Mouse (Mus musculus): ENCODE results near the gene 4930412O13Rik. TPM values are rescaled to one million over a fixed set of nuclear protein-coding genes. Genes with fewer than 3 reads are reported as not detected.

Gene 4930412O13Rik
- polyA plus RNA-seq, 1 experiment, result not detected

GRCm38 (mm10) chr2:9894836-9895593 lies 14.0 kb downstream of the 4930412O13Rik start:
- TF ChIP-seq POLR2A (IDR thresholded peaks at IDR 0.05; ENCODE audit: extremely low read depth, insufficient read depth, low read length) (no peak), CTCF (IDR thresholded peaks at IDR 0.05; ENCODE audit: extremely low read depth, insufficient read depth, low read length) (no peak)
- H3K27ac ChIP-seq (ENCODE audit: insufficient read depth, low read length), result no peak overlapping the region
- H3K4me3 ChIP-seq (ENCODE audit: insufficient read depth, low read length), result no peak overlapping the region
- H3K4me1 ChIP-seq (ENCODE audit: control insufficient read depth, insufficient read depth, low read length), result no peaks in the 10 kb centered on the region

GRCm38 (mm10) chr2:9896097-9896770 lies 15.2 kb downstream of the 4930412O13Rik start:
- Histone ChIP-seq H3K4me1 (ENCODE audit: control insufficient read depth, insufficient read depth, low read length) (no peaks in the 10 kb centered on the region), H3K27ac (ENCODE audit: insufficient read depth, low read length) (no peak overlapping the region), H3K4me3 (ENCODE audit: insufficient read depth, low read length) (no peak overlapping the region)
- TF ChIP-seq CTCF (IDR thresholded peaks at IDR 0.05; ENCODE audit: extremely low read depth, insufficient read depth, low read length) (no peak), POLR2A (IDR thresholded peaks at IDR 0.05; ENCODE audit: extremely low read depth, insufficient read depth, low read length) (no peak)

GRCm38 (mm10) chr2:9897846-9898245 lies 16.8 kb downstream of the 4930412O13Rik start:
- Histone ChIP-seq H3K4me1 (ENCODE audit: control insufficient read depth, insufficient read depth, low read length) (no peaks in the 10 kb centered on the region), H3K27ac (ENCODE audit: insufficient read depth, low read length) (no peak overlapping the region), H3K4me3 (ENCODE audit: insufficient read depth, low read length) (no peak overlapping the region)
- TF ChIP-seq CTCF (IDR thresholded peaks at IDR 0.05; ENCODE audit: extremely low read depth, insufficient read depth, low read length), result no peak
- TF ChIP-seq POLR2A (IDR thresholded peaks at IDR 0.05; ENCODE audit: extremely low read depth, insufficient read depth, low read length), result no peak

- Histone ChIP-seq H3K4me1 (ENCODE audit: control insufficient read depth, insufficient read depth, low read length) (no peaks in the 10 kb centered on the region), H3K27ac (ENCODE audit: insufficient read depth, low read length) (no peak overlapping the region), H3K4me3 (ENCODE audit: insufficient read depth, low read length) (no peak overlapping the region)
- TF ChIP-seq POLR2A (IDR thresholded peaks at IDR 0.05; ENCODE audit: extremely low read depth, insufficient read depth, low read length), result no peak
- no peak for TF ChIP-seq CTCF (IDR thresholded peaks at IDR 0.05; ENCODE audit: extremely low read depth, insufficient read depth, low read length)
These were observed 23.0 kb downstream of the 4930412O13Rik start for GRCm38 (mm10) chr2:9903854-9904560.

- Histone ChIP-seq H3K4me1 (ENCODE audit: control insufficient read depth, insufficient read depth, low read length) (no peaks in the 10 kb centered on the region), H3K4me3 (ENCODE audit: insufficient read depth, low read length) (no peak overlapping the region), H3K27ac (ENCODE audit: insufficient read depth, low read length) (no peak overlapping the region)
- TF ChIP-seq CTCF (IDR thresholded peaks at IDR 0.05; ENCODE audit: extremely low read depth, insufficient read depth, low read length) (no peak), POLR2A (IDR thresholded peaks at IDR 0.05; ENCODE audit: extremely low read depth, insufficient read depth, low read length) (no peak)
These were observed 24.9 kb downstream of the 4930412O13Rik start for GRCm38 (mm10) chr2:9905995-9906394.

GRCm38 (mm10) chr2:9917602-9918001 lies 36.5 kb downstream of the 4930412O13Rik start:
- no peak for TF ChIP-seq CTCF (IDR thresholded peaks at IDR 0.05; ENCODE audit: extremely low read depth, insufficient read depth, low read length)
- no peak for TF ChIP-seq POLR2A (IDR thresholded peaks at IDR 0.05; ENCODE audit: extremely low read depth, insufficient read depth, low read length)
- Histone ChIP-seq H3K4me3 (ENCODE audit: insufficient read depth, low read length) (no peak overlapping the region), H3K27ac (ENCODE audit: insufficient read depth, low read length) (no peak overlapping the region), H3K4me1 (ENCODE audit: control insufficient read depth, insufficient read depth, low read length) (no peaks in the 10 kb centered on the region)

GRCm38 (mm10) chr2:9918691-9919471 lies 37.8 kb downstream of the 4930412O13Rik start:
- Histone ChIP-seq H3K27ac (ENCODE audit: insufficient read depth, low read length) (no peak overlapping the region), H3K4me1 (ENCODE audit: control insufficient read depth, insufficient read depth, low read length) (no peaks in the 10 kb centered on the region), H3K4me3 (ENCODE audit: insufficient read depth, low read length) (no peak overlapping the region)
- TF ChIP-seq CTCF (IDR thresholded peaks at IDR 0.05; ENCODE audit: extremely low read depth, insufficient read depth, low read length) (no peak), POLR2A (IDR thresholded peaks at IDR 0.05; ENCODE audit: extremely low read depth, insufficient read depth, low read length) (no peak)

- Histone ChIP-seq H3K27ac (ENCODE audit: insufficient read depth, low read length) (no peak overlapping the region), H3K4me3 (ENCODE audit: insufficient read depth, low read length) (no peak overlapping the region), H3K4me1 (ENCODE audit: control insufficient read depth, insufficient read depth, low read length) (peaks cover 2% of the 10 kb centered on the region; the same call in 1 of the 2 replicates)
- no peak for TF ChIP-seq POLR2A (IDR thresholded peaks at IDR 0.05; ENCODE audit: extremely low read depth, insufficient read depth, low read length)
- no peak for TF ChIP-seq CTCF (IDR thresholded peaks at IDR 0.05; ENCODE audit: extremely low read depth, insufficient read depth, low read length)
These were observed 45.3 kb downstream of the 4930412O13Rik start for GRCm38 (mm10) chr2:9926194-9926904.

Data from cortical plate, adult 2 months (tissue).